Mouse (Mus musculus) frontal cortex, postnatal 25 days (tissue): ENCODE measurements around the gene Tmem131.

Source experiments
- DNase-seq, 2 experiments: peaks; one replicate each; pipeline ENCODE4 v3.0.0; 2022; ENCODE audit warnings: low spot score in 2 of 2

The Tmem131 gene

GRCm38 (mm10) chr1:36886489-36886888 lies 57.0 kb downstream of the Tmem131 start:
- no peak for DNase-seq

- DNase-seq: no peak
Measured at GRCm38 (mm10) chr1:36884536-36884935, 58.9 kb downstream of the Tmem131 start.

- no peak for DNase-seq
Measured at GRCm38 (mm10) chr1:36883805-36884204, 59.7 kb downstream of the Tmem131 start.

GRCm38 (mm10) chr1:36879154-36879553 lies 64.3 kb downstream of the Tmem131 start:
- no peak for DNase-seq

- DNase-seq: no peak
Measured at GRCm38 (mm10) chr1:36877126-36877525, 66.3 kb downstream of the Tmem131 start.

GRCm38 (mm10) chr1:36874874-36875561 lies 68.4 kb downstream of the Tmem131 start:
- DNase-seq: no peak

GRCm38 (mm10) chr1:36871238-36871637 lies 72.2 kb downstream of the Tmem131 start:
- DNase-seq: no peak

- no peak for DNase-seq
Measured at GRCm38 (mm10) chr1:36870518-36870917, 72.9 kb downstream of the Tmem131 start.

GRCm38 (mm10) chr1:36864757-36865156 lies 78.7 kb downstream of the Tmem131 start:
- no peak for DNase-seq

GRCm38 (mm10) chr1:36861775-36862174 lies 81.7 kb downstream of the Tmem131 start:
- DNase-seq: no peak

- no peak for DNase-seq
Measured at GRCm38 (mm10) chr1:36860876-36861275, 82.6 kb downstream of the Tmem131 start.

GRCm38 (mm10) chr1:36860431-36860849 lies 83.0 kb downstream of the Tmem131 start:
- DNase-seq: no peak

- no peak for DNase-seq
Measured at GRCm38 (mm10) chr1:36857081-36857480, 86.4 kb downstream of the Tmem131 start.

GRCm38 (mm10) chr1:36854198-36854765 lies 89.2 kb downstream of the Tmem131 start:
- no peak for DNase-seq

GRCm38 (mm10) chr1:36852085-36852484 lies 91.4 kb downstream of the Tmem131 start:
- no peak for DNase-seq

- DNase-seq: no peak
Measured at GRCm38 (mm10) chr1:36851392-36851791, 92.1 kb downstream of the Tmem131 start.

GRCm38 (mm10) chr1:36848036-36848435 lies 95.4 kb downstream of the Tmem131 start:
- DNase-seq: no peak

GRCm38 (mm10) chr1:36847276-36847675 lies 96.2 kb downstream of the Tmem131 start:
- no peak for DNase-seq

- no peak for DNase-seq
Measured at GRCm38 (mm10) chr1:36845031-36845430, 98.4 kb downstream of the Tmem131 start.

- DNase-seq: no peak
Measured at GRCm38 (mm10) chr1:36841806-36842205, 101.7 kb downstream of the Tmem131 start.

GRCm38 (mm10) chr1:36840959-36841358 lies 102.5 kb downstream of the Tmem131 start:
- no peak for DNase-seq

- DNase-seq: no peak
Measured at GRCm38 (mm10) chr1:36839858-36840257, 103.6 kb downstream of the Tmem131 start.

GRCm38 (mm10) chr1:36836274-36836954 lies 107.1 kb downstream of the Tmem131 start:
- DNase-seq: no peak
